Mouse (Mus musculus) fat pad, adult 2 months (tissue): ENCODE results near the gene Col15a1.

Source experiments
- DNase-seq: peaks from one replicate; pipeline ENCODE4 v3.0.0-alpha.2; 2011; ENCODE audit warnings: low read depth, low spot score; ENCODE audit errors: extremely low read depth

The Col15a1 gene

GRCm38 (mm10) chr4:47342632-47343031 is 134.7 kb downstream of the Col15a1 start:
- DNase-seq: no peak

GRCm38 (mm10) chr4:47347022-47347421 is 139.1 kb downstream of the Col15a1 start:
- DNase-seq: no peak

GRCm38 (mm10) chr4:47349759-47350158 is 141.8 kb downstream of the Col15a1 start:
- no peak for DNase-seq

GRCm38 (mm10) chr4:47351386-47352049 is 143.6 kb downstream of the Col15a1 start:
- DNase-seq: no peak

GRCm38 (mm10) chr4:47352061-47352661 is 144.2 kb downstream of the Col15a1 start:
- peak; percentile 18 for DNase-seq

GRCm38 (mm10) chr4:47352803-47353388 is 144.9 kb downstream of the Col15a1 start, which contains the start of gene Tgfbr1:
Gene Tgfbr1, plus strand, starts transcription at chr4:47353222.
- DNase-seq: peak; percentile 36

- no peak for DNase-seq
Measured at GRCm38 (mm10) chr4:47353416-47354111, 145.6 kb downstream of the Col15a1 start.

- no peak for DNase-seq
Measured at GRCm38 (mm10) chr4:47354304-47354703, 146.3 kb downstream of the Col15a1 start.

GRCm38 (mm10) chr4:47362662-47363061 is 154.7 kb downstream of the Col15a1 start:
- no peak for DNase-seq
